28 mouse cellular contexts compared by ENCODE assay signal in genomic region chr17:9797069-9797468, GRCm38 (mm10).
DNase-seq lines count a peak whose midpoint lies in the region; ATAC-seq and TF ChIP-seq lines count a peak whose summit lies in the region.
"Had no signal": no experiment of that assay in that cellular context is flagged by ENCODE, and none has a peak within 500 bp of the region (broad histone marks: within the 10 kb centered on the region; RNA-seq: fewer than 3 reads in every experiment).

No protein-coding gene starts in this region.

- no peaks in the 10 kb centered on the region for H3K27me3 ChIP-seq in heart, embryonic 10.5 days (ENCODE audit: insufficient read depth, poor library complexity, severe bottlenecking)
- H3K27me3 ChIP-seq in heart, embryonic 15.5 days = no peaks in the 10 kb centered on the region
- H3K27me3 ChIP-seq in midbrain, embryonic 11.5 days (ENCODE audit: control insufficient read depth, insufficient read depth, low read length) = no peaks in the 10 kb centered on the region
- no peaks in the 10 kb centered on the region for H3K27me3 ChIP-seq in midbrain, postnatal 0 days (ENCODE audit: insufficient read depth, low read length)
- H3K27me3 ChIP-seq in embryonic facial prominence, embryonic 10.5 days (replicated peaks; ENCODE audit: low read depth, poor library complexity, severe bottlenecking) = no peaks in the 10 kb centered on the region
- H3K27me3 ChIP-seq: hindbrain, embryonic 12.5 days; liver, embryonic 12.5 days; stomach, embryonic 15.5 days had no signal

- WGBS in heart, embryonic 10.5 days = 39% methylated on average over 8 of the region's 8 CpGs
- 41% methylated on average over 8 of the region's 8 CpGs for WGBS in heart, embryonic 15.5 days
- 78% methylated on average over 8 of the region's 8 CpGs for WGBS in midbrain, embryonic 11.5 days
- WGBS in midbrain, postnatal 0 days = 73% methylated on average over 8 of the region's 8 CpGs
- WGBS in embryonic facial prominence, embryonic 10.5 days = 88% methylated on average over 8 of the region's 8 CpGs

- H3K4me2 ChIP-seq in heart, embryonic 15.5 days = 0 out of 2 replicates have a peak overlapping the region, but pooled peaks have one; percentile 23
- H3K4me2 ChIP-seq in midbrain, embryonic 11.5 days = no peak overlapping the region
- H3K4me2 ChIP-seq in midbrain, postnatal 0 days (ENCODE audit: low read depth, low read length, poor library complexity, severe bottlenecking) = no peak overlapping the region
- H3K4me2 ChIP-seq: hindbrain, embryonic 12.5 days; liver, embryonic 12.5 days; stomach, embryonic 15.5 days had no signal

- no peak overlapping the region for H3K27ac ChIP-seq in heart, embryonic 10.5 days
- no peak overlapping the region for H3K27ac ChIP-seq in heart, embryonic 15.5 days
- no peak overlapping the region; the same call in 1 of the 2 replicates for H3K27ac ChIP-seq in midbrain, embryonic 11.5 days (ENCODE audit: low read depth, low read length)
- no peak overlapping the region for H3K27ac ChIP-seq in midbrain, postnatal 0 days (ENCODE audit: low read depth, low read length)
- 0 out of 2 replicates have a peak overlapping the region, but pooled peaks have one; percentile 24 for H3K27ac ChIP-seq in embryonic facial prominence, embryonic 10.5 days (replicated peaks)
- H3K27ac ChIP-seq in layer of hippocampus, adult 2 months = no peak overlapping the region
- H3K27ac ChIP-seq: hindbrain, embryonic 12.5 days; kidney, postnatal 0 days; liver, embryonic 12.5 days; stomach, embryonic 15.5 days had no signal

- no peak for ATAC-seq in heart, embryonic 15.5 days (replicated peaks; ENCODE audit: insufficient number of reproducible peaks, insufficient read depth, low FRiP score, low read depth)
- no peak for ATAC-seq in midbrain, embryonic 11.5 days (ENCODE audit: low FRiP score)
- no peak for ATAC-seq in midbrain, postnatal 0 days (ENCODE audit: low FRiP score)
- ATAC-seq: activated CD4-positive, CD25-positive, alpha-beta regulatory T cell, adult 4 months; forebrain, postnatal 0 days; intestine, embryonic 16.5 days; liver, embryonic 12.5 days; liver, postnatal 0 days had no signal

- H3K36me3 ChIP-seq in heart, embryonic 10.5 days = no peaks in the 10 kb centered on the region
- no peaks in the 10 kb centered on the region for H3K36me3 ChIP-seq in heart, embryonic 15.5 days
- H3K36me3 ChIP-seq in midbrain, embryonic 11.5 days (ENCODE audit: control insufficient read depth, insufficient read depth, low read length) = no peaks in the 10 kb centered on the region
- no peaks in the 10 kb centered on the region for H3K36me3 ChIP-seq in midbrain, postnatal 0 days (ENCODE audit: insufficient read depth, low read length)
- no peaks in the 10 kb centered on the region for H3K36me3 ChIP-seq in embryonic facial prominence, embryonic 10.5 days (replicated peaks)
- H3K36me3 ChIP-seq: hindbrain, embryonic 12.5 days; liver, embryonic 12.5 days; stomach, embryonic 15.5 days had no signal

- no peaks in the 10 kb centered on the region for H3K9me3 ChIP-seq in heart, embryonic 10.5 days
- no peaks in the 10 kb centered on the region for H3K9me3 ChIP-seq in heart, embryonic 15.5 days (replicated peaks)
- peaks cover 3% of the 10 kb centered on the region; the same call in 1 of the 2 replicates for H3K9me3 ChIP-seq in midbrain, embryonic 11.5 days (ENCODE audit: control insufficient read depth, low read length)
- H3K9me3 ChIP-seq in midbrain, postnatal 0 days (ENCODE audit: low read length) = no peaks in the 10 kb centered on the region
- no peaks in the 10 kb centered on the region for H3K9me3 ChIP-seq in embryonic facial prominence, embryonic 10.5 days
- H3K9me3 ChIP-seq: hindbrain, embryonic 12.5 days; liver, embryonic 12.5 days; stomach, embryonic 15.5 days had no signal

- intact Hi-C loops in heart, postnatal 10 days (cut with DNase I) = no loop called here

- DNase-seq in heart, embryonic 10.5 days (ENCODE audit: low spot score) = no peak
- no peak for DNase-seq in heart, postnatal 4 days
- DNase-seq in heart, postnatal 10 days = no peak
- peak; percentile 81 for DNase-seq in midbrain, embryonic 11.5 days (ENCODE audit: low spot score, missing footprints)
- DNase-seq in midbrain, postnatal 0 days (ENCODE audit: low spot score) = no peak
- DNase-seq in embryonic facial prominence, embryonic 10.5 days (ENCODE audit: low spot score) = no peak
- no peak for DNase-seq in layer of hippocampus, adult 2 months (ENCODE audit: low spot score in 2 of 2)
- DNase-seq: adrenal gland, adult 2 months; adrenal gland, postnatal 36 days; B cell, adult 2 months; cerebellum, adult 18-20 months; cerebellum, postnatal 10 days; forebrain, postnatal 0 days; kidney, adult 8-10 months; kidney, postnatal 4 days; layer of hippocampus, postnatal 36 days; left cerebral cortex, postnatal 4 days; liver, postnatal 0 days; lung, postnatal 36 days; right cerebral cortex, postnatal 25 days had no signal

- H3K4me3 ChIP-seq in heart, embryonic 10.5 days = peak overlapping the region; percentile 31
- H3K4me3 ChIP-seq in heart, embryonic 15.5 days = no peak overlapping the region
- no peak overlapping the region for H3K4me3 ChIP-seq in midbrain, embryonic 11.5 days (ENCODE audit: low read depth, low read length)
- H3K4me3 ChIP-seq in midbrain, postnatal 0 days (ENCODE audit: low read depth, low read length) = no peak overlapping the region
- no peak overlapping the region for H3K4me3 ChIP-seq in embryonic facial prominence, embryonic 10.5 days
- no peak overlapping the region for H3K4me3 ChIP-seq in layer of hippocampus, adult 2 months
- H3K4me3 ChIP-seq: erythroblast, embryonic 14.5 days; hindbrain, embryonic 12.5 days; liver, embryonic 12.5 days; stomach, embryonic 15.5 days had no signal

- H3K4me1 ChIP-seq in heart, embryonic 10.5 days = peaks cover 7% of the 10 kb centered on the region; the same call in 1 of the 2 replicates
- H3K4me1 ChIP-seq in heart, embryonic 15.5 days (replicated peaks) = peaks cover 8% of the 10 kb centered on the region
- H3K4me1 ChIP-seq in midbrain, embryonic 11.5 days (ENCODE audit: control insufficient read depth, insufficient read depth, low read length) = peaks cover 7% of the 10 kb centered on the region; the same call in 1 of the 2 replicates
- no peaks in the 10 kb centered on the region for H3K4me1 ChIP-seq in midbrain, postnatal 0 days (ENCODE audit: insufficient read depth, low read length)
- H3K4me1 ChIP-seq in embryonic facial prominence, embryonic 10.5 days = peaks cover 6% of the 10 kb centered on the region; the same call in 1 of the 2 replicates
- H3K4me1 ChIP-seq: hindbrain, embryonic 12.5 days; liver, embryonic 12.5 days; stomach, embryonic 15.5 days had no signal

- TF ChIP-seq CTCF in midbrain, postnatal 0 days (IDR thresholded peaks at IDR 0.05) = no peak
- TF ChIP-seq CTCF in layer of hippocampus, adult 2 months (conservative IDR thresholded peaks at IDR 0.05) = no peak

- H3K9ac ChIP-seq in heart, embryonic 15.5 days = no peak overlapping the region
- no peak overlapping the region for H3K9ac ChIP-seq in midbrain, embryonic 11.5 days (ENCODE audit: low read length)
- H3K9ac ChIP-seq in midbrain, postnatal 0 days (replicated peaks; ENCODE audit: low read length, poor library complexity, severe bottlenecking) = no peak overlapping the region
- H3K9ac ChIP-seq: forebrain, postnatal 0 days; hindbrain, embryonic 12.5 days; liver, embryonic 12.5 days; liver, postnatal 0 days; stomach, embryonic 15.5 days had no signal
